Mouse (Mus musculus) MEL (cell line): ENCODE data around the gene Bnip3. TPM values are rescaled to one million over a fixed set of nuclear protein-coding genes. Genes with fewer than 3 reads are reported as not detected.

Experiments used
- DNase-seq: peaks from one replicate; pipeline ENCODE4 v3.0.0; 2011; ENCODE audit warnings: low read depth, low spot score
- H3K27ac ChIP-seq: 2 replicates; pipeline ENCODE4 v1.5.1; 2012; ENCODE audit warnings: low read depth, mild to moderate bottlenecking, control low read depth, low read length, moderate library complexity; ENCODE audit not compliant: control insufficient read depth
- H3K27me3 ChIP-seq, 2 experiments: fragments of 150-350 bp in 1 of 2; sonication (generic) in 1 of 2; 2 replicates each; pipeline ENCODE4 v1.6.1; 2012; ENCODE audit warnings: low read length in 2 of 2, mild to moderate bottlenecking in 2 of 2, improper control_type of control experiment in 1 of 2, moderate library complexity in 1 of 2; ENCODE audit not compliant: insufficient read depth in 2 of 2, control insufficient read depth in 1 of 2
- H3K36me3 ChIP-seq, 2 experiments: 2 replicates each; pipeline ENCODE4 v1.6.1; 2012 to 2014; ENCODE audit warnings: low read length in 2 of 2, improper control_type of control experiment in 1 of 2, inconsistent platforms in 1 of 2, mild to moderate bottlenecking in 1 of 2; ENCODE audit not compliant: insufficient read depth in 2 of 2, control insufficient read depth in 1 of 2
- H3K4me1 ChIP-seq, 2 experiments: fragments of 150-350 bp in 1 of 2; sonication (generic) in 1 of 2; 2 replicates each; pipeline ENCODE4 v1.6.1; 2012; ENCODE audit warnings: low read length in 2 of 2, improper control_type of control experiment in 1 of 2, mild to moderate bottlenecking in 1 of 2; ENCODE audit not compliant: insufficient read depth in 2 of 2, control insufficient read depth in 1 of 2
- H3K4me3 ChIP-seq, 2 experiments: fragments of 150-350 bp in 1 of 2; sonication (generic) in 1 of 2; 2 replicates each; pipeline ENCODE4 v1.5.1; 2012; ENCODE audit warnings: low read depth in 2 of 2, low read length in 2 of 2, mild to moderate bottlenecking in 2 of 2, moderate library complexity in 2 of 2, control low read depth in 1 of 2, improper control_type of control experiment in 1 of 2; ENCODE audit not compliant: control insufficient read depth in 1 of 2, insufficient read depth in 1 of 2
- H3K79me2 ChIP-seq: 2 replicates; pipeline ENCODE4 v1.6.1; 2012; ENCODE audit warnings: mild to moderate bottlenecking, low read length, moderate library complexity; ENCODE audit not compliant: control insufficient read depth, poor library complexity, insufficient read depth
- H3K9ac ChIP-seq: 2 replicates; pipeline ENCODE4 v1.6.1; 2012; ENCODE audit warnings: low read depth, mild to moderate bottlenecking, control low read depth, low read length, moderate library complexity; ENCODE audit not compliant: control insufficient read depth, poor library complexity, severe bottlenecking
- H3K9me3 ChIP-seq: fragments of 150-350 bp; sonication (generic); replicated peaks from 2 replicates; pipeline ENCODE4 v1.6.1; 2012; ENCODE audit warnings: mild to moderate bottlenecking, low read length, improper control_type of control experiment, moderate library complexity; ENCODE audit not compliant: insufficient read depth
- BHLHE40 ChIP-seq: IDR thresholded peaks from 2 replicates; pipeline ENCODE4 v1.6.1; 2012; ENCODE audit warnings: low read depth, mild to moderate bottlenecking, inconsistent platforms, low read length, improper control_type of control experiment, borderline replicate concordance
- CHD1 ChIP-seq: IDR thresholded peaks from 2 replicates; pipeline ENCODE4 v1.6.1; 2012; ENCODE audit warnings: low read depth, mild to moderate bottlenecking, inconsistent platforms, low read length, improper control_type of control experiment
- CHD2 ChIP-seq: IDR thresholded peaks from 2 replicates; pipeline ENCODE4 v1.6.1; 2011; ENCODE audit warnings: low read length, improper control_type of control experiment
- CTCF ChIP-seq, 3 experiments: IDR thresholded peaks in 2 of 3; conservative IDR thresholded peaks in 1 of 3; 2 replicates each; pipeline ENCODE4 v1.5.1; 2011 to 2012; ENCODE audit warnings: low read length in 3 of 3, low read depth in 2 of 3, mild to moderate bottlenecking in 2 of 3, improper control_type of control experiment in 1 of 3, inconsistent platforms in 1 of 3, mixed read lengths in 1 of 3, moderate library complexity in 1 of 3; ENCODE audit not compliant: control insufficient read depth in 1 of 3, insufficient read depth in 1 of 3, poor library complexity in 1 of 3, severe bottlenecking in 1 of 3
- EP300 ChIP-seq, 2 experiments: IDR thresholded peaks; 2 replicates each; pipeline ENCODE4 v1.6.1; 2011; ENCODE audit warnings: improper control_type of control experiment in 2 of 2, low read length in 2 of 2, low read depth in 1 of 2, mild to moderate bottlenecking in 1 of 2
- ETS1 ChIP-seq: IDR thresholded peaks from 2 replicates; pipeline ENCODE4 v1.6.1; 2012; ENCODE audit warnings: low read depth, mild to moderate bottlenecking, inconsistent platforms, low read length, improper control_type of control experiment, moderate library complexity
- GABPA ChIP-seq: IDR thresholded peaks from 2 replicates; pipeline ENCODE4 v1.6.1; 2012; ENCODE audit warnings: low read depth, mild to moderate bottlenecking, inconsistent platforms, low read length, improper control_type of control experiment, moderate library complexity
- GATA1 ChIP-seq: IDR thresholded peaks from 2 replicates; pipeline ENCODE4 v1.6.1; 2011; ENCODE audit warnings: low read depth, low read length, improper control_type of control experiment
- JUND ChIP-seq: IDR thresholded peaks from 2 replicates; pipeline ENCODE4 v1.6.1; 2011; ENCODE audit warnings: low read depth, mild to moderate bottlenecking, improper control_type of control experiment, low read length
- KAT2A ChIP-seq: conservative IDR thresholded peaks from 2 replicates; pipeline ENCODE4 v1.6.1; 2012; ENCODE audit warnings: low read depth, low read length, improper control_type of control experiment, inconsistent platforms
- MAFK ChIP-seq: IDR thresholded peaks from 2 replicates; pipeline ENCODE4 v1.6.1; 2011; ENCODE audit warnings: low read depth, mild to moderate bottlenecking, low read length, improper control_type of control experiment, borderline replicate concordance
- MAX ChIP-seq: IDR thresholded peaks from 2 replicates; pipeline ENCODE4 v1.6.1; 2011; ENCODE audit warnings: low read length, improper control_type of control experiment
- MAZ ChIP-seq: IDR thresholded peaks from 2 replicates; pipeline ENCODE4 v1.6.1; 2012; ENCODE audit warnings: low read depth, mild to moderate bottlenecking, inconsistent platforms, low read length, improper control_type of control experiment
- MEF2A ChIP-seq: IDR thresholded peaks from 2 replicates; pipeline ENCODE4 v1.6.1; 2014; ENCODE audit warnings: low read depth, mild to moderate bottlenecking, inconsistent platforms, low read length, improper control_type of control experiment; ENCODE audit not compliant: poor library complexity, insufficient replicate concordance, severe bottlenecking; ENCODE audit errors: extremely low read depth
- MXI1 ChIP-seq: IDR thresholded peaks from 2 replicates; pipeline ENCODE4 v1.6.1; 2011; ENCODE audit warnings: mild to moderate bottlenecking, low read depth, low read length, improper control_type of control experiment
- NELFE ChIP-seq: IDR thresholded peaks from 2 replicates; pipeline ENCODE4 v1.6.1; 2011; ENCODE audit warnings: low read depth, low read length, improper control_type of control experiment
- NRF1 ChIP-seq: IDR thresholded peaks from 2 replicates; pipeline ENCODE4 v1.6.1; 2014; ENCODE audit warnings: low read depth, mild to moderate bottlenecking, inconsistent platforms, low read length, improper control_type of control experiment, moderate library complexity; ENCODE audit not compliant: poor library complexity, insufficient read depth, severe bottlenecking
- RCOR1 ChIP-seq: IDR thresholded peaks from 2 replicates; pipeline ENCODE4 v1.6.1; 2012; ENCODE audit warnings: low read depth, mild to moderate bottlenecking, inconsistent platforms, low read length, improper control_type of control experiment
- TCF12 ChIP-seq: IDR thresholded peaks from 2 replicates; pipeline ENCODE4 v1.6.1; 2014; ENCODE audit warnings: low read depth, mild to moderate bottlenecking, inconsistent platforms, low read length, improper control_type of control experiment, moderate library complexity
- UBTF ChIP-seq: IDR thresholded peaks from 2 replicates; pipeline ENCODE4 v1.6.1; 2012; ENCODE audit warnings: low read depth, mild to moderate bottlenecking, inconsistent platforms, low read length, improper control_type of control experiment, moderate library complexity, borderline replicate concordance; ENCODE audit not compliant: insufficient read depth
- ZKSCAN1 ChIP-seq: IDR thresholded peaks from 2 replicates; pipeline ENCODE4 v1.6.1; 2012; ENCODE audit warnings: low read depth, mild to moderate bottlenecking, inconsistent platforms, low read length, improper control_type of control experiment, moderate library complexity
- polyA plus RNA-seq, 2 experiments: library from polyadenylated mRNA; stranded (reverse) in 1 of 2; unstranded in 1 of 2; fragments of >175 nt in 1 of 2; fragments of >200 nt in 1 of 2; gene quantifications; 2 replicates each; pipeline versions ENCODE4 v1.2.1 to v1.2.4; 2012; ENCODE audit warnings: low replicate concordance in 2 of 2, low read depth in 1 of 2; ENCODE audit not compliant: insufficient read length in 2 of 2, insufficient read depth in 1 of 2, missing spikeins in 1 of 2
- total RNA-seq: library from RNA; depleted of rRNA; stranded (reverse); fragments of 300-350 nt; gene quantifications from 2 replicates; pipeline ENCODE4 v1.2.3, GENCODE M21; 2012

Bnip3 gene
- total and polyA plus RNA-seq, 3 experiments: 37.0 to 135 TPM; not detected in 1

DNA sequence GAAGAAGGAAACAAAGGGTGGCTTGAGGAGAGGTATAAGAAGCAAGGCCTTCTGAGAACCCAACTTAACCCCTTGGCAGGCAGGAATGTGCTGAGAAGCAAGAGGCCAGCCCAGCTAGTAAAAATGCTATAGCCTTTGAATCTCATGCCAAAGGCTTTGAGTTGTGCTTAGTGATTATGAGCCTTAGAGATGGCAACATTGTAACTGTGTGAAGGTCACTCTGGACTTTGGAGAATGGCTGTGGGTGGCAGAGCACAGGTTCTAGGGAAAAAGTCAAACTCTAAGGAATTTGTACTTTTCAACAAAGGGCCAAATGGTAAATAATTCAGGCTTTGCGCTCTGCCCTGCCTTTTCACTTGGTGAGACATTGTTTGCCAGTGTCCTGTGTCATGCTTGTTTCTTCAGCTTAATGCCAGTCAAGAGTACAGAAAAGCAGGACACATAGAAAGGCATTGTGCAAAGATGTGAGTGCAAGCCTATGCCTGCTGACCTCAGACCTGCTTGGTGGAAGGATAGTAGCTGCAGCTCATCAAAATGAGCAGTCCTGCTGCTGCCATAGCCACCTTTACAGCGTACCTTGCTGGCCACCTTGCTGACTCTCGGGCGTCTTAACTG is 55.8 kb downstream of the Bnip3 start:
- no peak overlapping the region for H3K4me3 ChIP-seq
- H3K27ac ChIP-seq: no peak overlapping the region
- no peaks in the 10 kb centered on the region for H3K9me3 ChIP-seq
- H3K4me1 ChIP-seq: no peaks in the 10 kb centered on the region; a peak in 1 of 4 replicates
- H3K79me2 ChIP-seq: peaks cover 21% of the 10 kb centered on the region
- H3K27me3 ChIP-seq: no peaks in the 10 kb centered on the region
- no peak for DNase-seq
- H3K36me3 ChIP-seq: peaks cover 0 to 29% of the 10 kb centered on the region in 2 experiments; a peak in 2 of 4 replicates
- TF ChIP-seq JUND: no peak
- TF ChIP-seq NELFE: no peak
- TF ChIP-seq GABPA: no peak
- TF ChIP-seq ETS1: no peak
- no peak for TF ChIP-seq CHD1
- TF ChIP-seq MEF2A: no peak
- TF ChIP-seq, all 39 proteins: peak for 0
- H3K9ac ChIP-seq: no peak overlapping the region

DNA sequence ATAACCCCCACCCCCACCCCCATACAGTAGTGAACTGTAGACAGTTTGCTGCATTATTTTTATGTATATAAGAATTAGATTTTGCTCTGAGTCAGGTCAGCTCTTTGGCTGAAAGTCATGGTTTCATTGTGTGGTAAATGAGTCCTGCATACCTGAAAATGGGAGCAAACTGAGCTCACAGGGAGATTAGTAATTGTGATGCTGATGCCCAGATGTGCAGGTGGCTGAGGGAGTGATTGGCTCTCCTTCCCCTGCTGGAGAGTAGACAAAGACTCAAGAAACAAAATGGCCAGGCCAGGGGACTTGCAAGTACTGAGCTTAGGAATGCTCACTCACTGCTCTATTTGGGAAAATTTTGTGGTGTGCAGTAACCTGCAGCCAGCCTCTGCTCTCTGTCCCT is 59.2 kb downstream of the Bnip3 start:
- Histone ChIP-seq H3K27ac (no peak overlapping the region), H3K79me2 (peaks cover 38% of the 10 kb centered on the region), H3K36me3 (peaks cover 10 to 30% of the 10 kb centered on the region in 2 experiments), H3K4me1 (peaks cover 0 to 12% of the 10 kb centered on the region in 2 experiments; a peak in 3 of 4 replicates), H3K27me3 (no peaks in the 10 kb centered on the region), H3K4me3 (no peak overlapping the region), H3K9me3 (no peaks in the 10 kb centered on the region), H3K9ac (no peak overlapping the region)
- no peak for TF ChIP-seq CTCF (IDR thresholded peaks at IDR 0.05 in 2 of 3, conservative IDR thresholded peaks at IDR 0.05 in 1 of 3; ENCODE audit: control insufficient read depth in 1 of 3, insufficient read depth in 1 of 3, low read depth in 2 of 3, low read length in 3 of 3, poor library complexity in 1 of 3, severe bottlenecking in 1 of 3)
- TF ChIP-seq TCF12: no peak
- TF ChIP-seq GABPA: no peak
- TF ChIP-seq MAFK: no peak
- TF ChIP-seq NRF1: no peak
- no peak for TF ChIP-seq MAZ
- TF ChIP-seq RCOR1: no peak
- no peak for TF ChIP-seq ZKSCAN1
- TF ChIP-seq KAT2A: no peak
- TF ChIP-seq MAX: no peak
- TF ChIP-seq UBTF: no peak
- TF ChIP-seq EP300 (IDR thresholded peaks at IDR 0.05; ENCODE audit: low read depth in 1 of 2, low read length in 2 of 2): no peak
- TF ChIP-seq CHD2: no peak
- no peak for TF ChIP-seq GATA1
- no peak for TF ChIP-seq MXI1
- no peak for TF ChIP-seq BHLHE40
- no peak for DNase-seq
